Mouse (Mus musculus) heart, adult 2 months (tissue): ENCODE results near the gene Col13a1.

Experiments
- CTCF ChIP-seq: fragments of 200-600 bp; IDR thresholded peaks from 2 replicates; pipeline ENCODE4 v1.8.1; 2022; ENCODE audit warnings: antibody characterized with exemption, mild to moderate bottlenecking, moderate library complexity
- EP300 ChIP-seq: fragments of 200-500 bp; IDR thresholded peaks from 2 replicates; pipeline ENCODE4 v1.6.1; 2011; ENCODE audit warnings: low read depth, low read length, control low read depth; ENCODE audit not compliant: insufficient read depth
- POLR2A ChIP-seq: fragments of 200-500 bp; IDR thresholded peaks from 2 replicates; pipeline ENCODE4 v1.6.1; 2011; ENCODE audit warnings: mild to moderate bottlenecking, low read depth, low read length, control low read depth; ENCODE audit not compliant: insufficient read depth

- TF ChIP-seq POLR2A (no peak), CTCF (no peak), EP300 (no peak)
These were observed 166.9 kb downstream of the Col13a1 start for GRCm38 (mm10) chr10:61811987-61812386.
